ENCODE assay signal across 8 mouse cellular contexts in the genomic region with DNA sequence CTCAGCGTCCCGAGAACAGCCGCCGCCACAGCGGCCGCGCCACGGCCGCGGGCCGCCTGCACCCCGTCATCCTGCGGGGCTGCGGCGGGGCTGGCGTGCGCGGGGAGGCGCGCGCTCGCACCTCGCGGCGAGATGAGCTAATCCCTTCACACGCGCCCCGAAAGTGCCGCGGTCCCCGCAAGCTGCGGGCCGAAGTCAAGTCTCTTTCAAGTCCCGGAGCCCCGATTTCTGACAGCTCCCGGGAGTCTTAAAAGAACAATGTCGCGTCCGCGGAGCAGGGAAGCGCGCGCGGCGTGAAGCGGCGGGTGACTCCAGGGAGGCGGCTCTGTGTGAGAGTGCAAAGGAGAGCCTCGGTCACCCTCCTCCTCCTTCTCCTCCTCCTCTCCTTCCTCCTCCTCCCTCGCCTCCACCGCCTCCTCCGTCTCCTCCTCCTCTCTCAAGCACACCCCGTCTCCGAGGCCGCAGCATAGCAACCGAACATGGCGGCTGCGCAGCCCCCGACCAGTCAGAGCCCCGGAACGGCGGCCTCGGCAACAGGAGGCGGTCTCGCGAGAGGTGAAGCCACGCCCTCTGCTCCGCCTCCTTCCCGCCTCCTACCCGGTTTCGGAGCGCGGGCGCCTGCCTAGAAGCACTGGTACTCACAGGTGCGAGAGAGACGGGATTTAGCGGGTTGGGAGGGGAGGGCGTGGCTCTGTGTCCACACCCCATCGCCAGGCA. TPM values are rescaled to one million over a fixed set of nuclear protein-coding genes. Genes with fewer than 3 reads are reported as not detected.
DNase-seq lines count a peak whose midpoint lies in the region; ATAC-seq and TF ChIP-seq lines count a peak whose summit lies in the region.

A gene (minus strand): TSS at position 579 of the 717 bp plus-strand sequence.

- peak within 1 kb of the TSS; percentile 82 for H3K9ac ChIP-seq in CH12.LX (ENCODE audit: insufficient read depth, low read depth)
- peak within 1 kb of the TSS; percentile 79 for H3K9ac ChIP-seq in forebrain, embryonic 11.5 days (ENCODE audit: low read length)
- H3K9ac ChIP-seq in heart, embryonic 16.5 days (ENCODE audit: low read length), result peak within 1 kb of the TSS; percentile 95
- peak within 1 kb of the TSS; percentile 77 for H3K9ac ChIP-seq in liver, embryonic 15.5 days
- peak within 1 kb of the TSS; percentile 87 for H3K9ac ChIP-seq in neural tube, embryonic 12.5 days

- no peaks in the 10 kb centered on the region for H3K36me3 ChIP-seq in CH12.LX (replicated peaks in 1 of 2; ENCODE audit: control insufficient read depth in 1 of 2, insufficient read depth in 1 of 2, low read length in 1 of 2)
- no peaks in the 10 kb centered on the region for H3K36me3 ChIP-seq in forebrain, embryonic 11.5 days (ENCODE audit: control insufficient read depth, insufficient read depth, low read length)
- no peaks in the 10 kb centered on the region for H3K36me3 ChIP-seq in heart, embryonic 16.5 days (ENCODE audit: control insufficient read depth, insufficient read depth)
- H3K36me3 ChIP-seq in liver, embryonic 15.5 days (replicated peaks), result no peaks in the 10 kb centered on the region
- no peaks in the 10 kb centered on the region for H3K36me3 ChIP-seq in neural tube, embryonic 12.5 days

- DNase-seq in CH12.LX (ENCODE audit: extremely low read depth), result peak; percentile 98
- peak; percentile 91 for DNase-seq in c-Kit-positive CD71-positive TER-119-negative erythroid progenitor cells, embryonic 14.5 days (ENCODE audit: low read depth)
- DNase-seq in forebrain, embryonic 11.5 days (ENCODE audit: low spot score), result peak; percentile 100
- peak; percentile 99 for DNase-seq in kidney, postnatal 36 days
- peak; percentile 94 for DNase-seq in telencephalon, adult 2 months (ENCODE audit: low read depth, low spot score)

- in situ Hi-C loops in CH12.LX (cut with MboI; ENCODE audit: low pct_ligation_motif_present, low pct_unique_long_range_greater_than_20kb, low sequenced_read_pairs), result loop anchor here (10.0 kb wide), 1 partner anchor 58 kb away; no protein-coding TSS in a partner anchor

- no peak for TF ChIP-seq RAD21 in CH12.LX (IDR thresholded peaks at IDR 0.05; ENCODE audit: low read depth, low read length)

- peak; percentile 84; the same call in 1 of the 2 replicates for TF ChIP-seq POLR2A in CH12.LX (IDR thresholded peaks at IDR 0.05; ENCODE audit: low read depth, low read length)

- peak within 1 kb of the TSS; percentile 45; the same call in 1 of the 2 replicates for H3K27ac ChIP-seq in CH12.LX (ENCODE audit: insufficient read depth, low read depth)
- H3K27ac ChIP-seq in forebrain, embryonic 11.5 days (ENCODE audit: low read depth, low read length), result peak within 1 kb of the TSS; percentile 80
- H3K27ac ChIP-seq in heart, embryonic 16.5 days (ENCODE audit: low read length), result peak within 1 kb of the TSS; percentile 88
- H3K27ac ChIP-seq in liver, embryonic 15.5 days (replicated peaks), result peak within 1 kb of the TSS; percentile 88
- H3K27ac ChIP-seq in neural tube, embryonic 12.5 days, result peak within 1 kb of the TSS; percentile 89

- under 1% methylated on average over 75 of the region's 79 CpGs for WGBS in forebrain, embryonic 11.5 days
- WGBS in heart, embryonic 16.5 days, result under 1% methylated on average over 73 of the region's 79 CpGs
- WGBS in liver, embryonic 15.5 days (ENCODE audit: insufficient replicate concordance), result under 1% methylated on average over 73 of the region's 79 CpGs
- under 1% methylated on average over 75 of the region's 79 CpGs for WGBS in neural tube, embryonic 12.5 days

- no peak for TF ChIP-seq EP300 in CH12.LX (IDR thresholded peaks at IDR 0.05; ENCODE audit: low read length)

- H3K4me2 ChIP-seq in CH12.LX (ENCODE audit: insufficient read depth, low read depth, poor library complexity, severe bottlenecking), result peak within 1 kb of the TSS; percentile 98
- H3K4me2 ChIP-seq in forebrain, embryonic 11.5 days (ENCODE audit: low read depth, low read length, severe bottlenecking), result peak within 1 kb of the TSS; percentile 55
- peak within 1 kb of the TSS; percentile 71 for H3K4me2 ChIP-seq in heart, embryonic 16.5 days (ENCODE audit: low read depth, low read length)
- H3K4me2 ChIP-seq in liver, embryonic 15.5 days, result peak within 1 kb of the TSS; percentile 90
- peak within 1 kb of the TSS; percentile 71 for H3K4me2 ChIP-seq in neural tube, embryonic 12.5 days (replicated peaks)

- ATAC-seq in forebrain, embryonic 11.5 days (replicated peaks; ENCODE audit: low FRiP score), result peak; percentile 99
- peak; percentile 98 for ATAC-seq in heart, embryonic 16.5 days (replicated peaks; ENCODE audit: extremely low read depth, insufficient read depth, low FRiP score)
- peak; percentile 99 for ATAC-seq in liver, embryonic 15.5 days (ENCODE audit: insufficient read depth)
- ATAC-seq in neural tube, embryonic 12.5 days (ENCODE audit: low FRiP score, low read depth), result peak; percentile 99

- H3K4me3 ChIP-seq in CH12.LX (replicated peaks in 1 of 3; ENCODE audit: low read depth in 2 of 3, low read length in 2 of 3, poor library complexity in 1 of 3), result peak within 1 kb of the TSS; percentile 82 to 92 (median 86)
- peak within 1 kb of the TSS; percentile 59 for H3K4me3 ChIP-seq in forebrain, embryonic 11.5 days (ENCODE audit: low read depth, low read length)
- H3K4me3 ChIP-seq in heart, embryonic 16.5 days (ENCODE audit: low read length), result peak within 1 kb of the TSS; percentile 83
- peak within 1 kb of the TSS; percentile 90 for H3K4me3 ChIP-seq in liver, embryonic 15.5 days (replicated peaks)
- H3K4me3 ChIP-seq in neural tube, embryonic 12.5 days, result peak within 1 kb of the TSS; percentile 83

- peaks cover 18% of the 10 kb centered on the region for H3K79me2 ChIP-seq in CH12.LX (replicated peaks; ENCODE audit: control insufficient read depth, extremely low read depth, insufficient read depth, poor library complexity, severe bottlenecking)

- H3K27me3 ChIP-seq in CH12.LX (replicated peaks), result no peaks in the 10 kb centered on the region
- no peaks in the 10 kb centered on the region for H3K27me3 ChIP-seq in forebrain, embryonic 11.5 days (ENCODE audit: control insufficient read depth, insufficient read depth, low read length)
- no peaks in the 10 kb centered on the region for H3K27me3 ChIP-seq in heart, embryonic 16.5 days (ENCODE audit: control insufficient read depth, insufficient read depth, low read length)
- H3K27me3 ChIP-seq in liver, embryonic 15.5 days, result peaks cover 14% of the 10 kb centered on the region
- no peaks in the 10 kb centered on the region for H3K27me3 ChIP-seq in neural tube, embryonic 12.5 days (replicated peaks)

- H3K4me1 ChIP-seq in CH12.LX (ENCODE audit: control insufficient read depth in 1 of 2, insufficient read depth in 2 of 2), result peaks cover 0 to 14% of the 10 kb centered on the region in 2 experiments; a peak in 2 of 4 replicates
- no peaks in the 10 kb centered on the region for H3K4me1 ChIP-seq in forebrain, embryonic 11.5 days (replicated peaks; ENCODE audit: control insufficient read depth, insufficient read depth, low read length)
- peaks cover 7% of the 10 kb centered on the region; the same call in 1 of the 2 replicates for H3K4me1 ChIP-seq in heart, embryonic 16.5 days (ENCODE audit: control insufficient read depth, insufficient read depth, low read length)
- H3K4me1 ChIP-seq in liver, embryonic 15.5 days (replicated peaks), result peaks cover 17% of the 10 kb centered on the region
- H3K4me1 ChIP-seq in neural tube, embryonic 12.5 days, result peaks cover 14% of the 10 kb centered on the region

- dilution Hi-C loops in CH12.LX (cut with MboI; ENCODE audit: extremely low pct_ligation_motif_present, extremely low pct_unique_long_range_greater_than_20kb, low sequenced_read_pairs), result no loop called here

- H3K9me3 ChIP-seq in CH12.LX (replicated peaks; ENCODE audit: low read length), result no peaks in the 10 kb centered on the region
- no peaks in the 10 kb centered on the region for H3K9me3 ChIP-seq in forebrain, embryonic 11.5 days (ENCODE audit: control insufficient read depth, low read length)
- H3K9me3 ChIP-seq in heart, embryonic 16.5 days (replicated peaks; ENCODE audit: control insufficient read depth, low read length), result no peaks in the 10 kb centered on the region
- no peaks in the 10 kb centered on the region for H3K9me3 ChIP-seq in liver, embryonic 15.5 days (replicated peaks)
- no peaks in the 10 kb centered on the region for H3K9me3 ChIP-seq in neural tube, embryonic 12.5 days

- TF ChIP-seq CTCF in CH12.LX (conservative IDR thresholded peaks at IDR 0.05 in 1 of 2, IDR thresholded peaks at IDR 0.05 in 1 of 2; ENCODE audit: low read depth in 2 of 2, low read length in 2 of 2), result no peak

TF ChIP-seq in CH12.LX, 34 proteins besides CTCF, POLR2A, EP300 and RAD21 (continues in another document):
- no peak for TF ChIP-seq USF2 (conservative IDR thresholded peaks at IDR 0.05; ENCODE audit: low read depth, low read length)
- TF ChIP-seq USF1 (IDR thresholded peaks at IDR 0.05; ENCODE audit: low read depth, low read length), result no peak
- peak; percentile 93 for TF ChIP-seq MXI1 (IDR thresholded peaks at IDR 0.05; ENCODE audit: low read depth, low read length)
- TF ChIP-seq IRF4 (IDR thresholded peaks at IDR 0.05; ENCODE audit: low read depth, low read length), result peak; percentile 71; the same call in 1 of the 2 replicates
- TF ChIP-seq ETS1 (conservative IDR thresholded peaks at IDR 0.05; ENCODE audit: low read depth, low read length), result peak; percentile 7; the same call in 1 of the 2 replicates
- TF ChIP-seq GABPA (IDR thresholded peaks at IDR 0.05; ENCODE audit: insufficient replicate concordance, low read depth, low read length), result no peak
- TF ChIP-seq TBP (conservative IDR thresholded peaks at IDR 0.05; ENCODE audit: low read depth, low read length), result no peak
- no peak; the same call in 1 of the 2 replicates for TF ChIP-seq E2F4 (IDR thresholded peaks at IDR 0.05; ENCODE audit: insufficient replicate concordance, low read depth, low read length)
- TF ChIP-seq SMC3 (IDR thresholded peaks at IDR 0.05; ENCODE audit: low read depth, low read length), result no peak
- no peak for TF ChIP-seq MEF2A (IDR thresholded peaks at IDR 0.05; ENCODE audit: borderline replicate concordance, low read depth, low read length)
- peak; percentile 73 for TF ChIP-seq ELF1 (IDR thresholded peaks at IDR 0.05; ENCODE audit: low read depth, low read length)
- peak; percentile 86 for TF ChIP-seq NELFE (IDR thresholded peaks at IDR 0.05; ENCODE audit: low read depth, low read length)
- peak; percentile 85 for TF ChIP-seq NRF1 (IDR thresholded peaks at IDR 0.05; ENCODE audit: low read depth, low read length)

RNA-seq across cellular contexts. Expression of the gene that starts here (rescaled TPM):
- total RNA-seq in CH12.LX (2012; rRNA removed), result 8.5 and 10.6 TPM in 2 replicates
- 14.1 and 15.0 TPM in 2 replicates for total RNA-seq in CH12.LX (2014; rRNA removed)
- 7.8 and 8.5 TPM in 2 replicates for polyA plus RNA-seq in CH12.LX (2012; ENCODE audit: insufficient read length, low read depth)
- 12.1 and 19.4 TPM in 2 replicates for polyA plus RNA-seq in forebrain, embryonic 11.5 days (2014; fragmentation: Nextera tagmentation; extraction: Ambion mirVana)
- 4.8 and 5.0 TPM in 2 replicates for polyA plus RNA-seq in heart, embryonic 16.5 days (2015; fragmentation: Nextera tagmentation; extraction: Ambion mirVana)
- 1.3 and 1.9 TPM in 2 replicates for polyA plus RNA-seq in liver, embryonic 15.5 days (2015; fragmentation: Nextera tagmentation; extraction: Ambion mirVana)
- polyA plus RNA-seq in neural tube, embryonic 12.5 days (2016; fragmentation: Nextera tagmentation; extraction: Ambion mirVana), result 13.0 and 14.4 TPM in 2 replicates

Comparison
In these comparisons a context has a peak if more than half of its experiments do, and no peak if none do; other contexts are left out.
1. Peak in every context shown above with its lines: DNase-seq, ATAC-seq, H3K4me3 ChIP-seq and H3K27ac ChIP-seq.